Mouse (Mus musculus): ENCODE data around the gene Mpzl1. TPM values are rescaled to one million over a fixed set of nuclear protein-coding genes. Genes with fewer than 3 reads are reported as not detected.

The Mpzl1 gene
- polyA plus RNA-seq, 2 experiments from 2014 or later, result 1.4 TPM; not detected in 1

GRCm38 (mm10) chr1:165655022-165655421 lies 20.7 kb upstream of the Mpzl1 start:
- peak; percentile 30 for ATAC-seq

DNA sequence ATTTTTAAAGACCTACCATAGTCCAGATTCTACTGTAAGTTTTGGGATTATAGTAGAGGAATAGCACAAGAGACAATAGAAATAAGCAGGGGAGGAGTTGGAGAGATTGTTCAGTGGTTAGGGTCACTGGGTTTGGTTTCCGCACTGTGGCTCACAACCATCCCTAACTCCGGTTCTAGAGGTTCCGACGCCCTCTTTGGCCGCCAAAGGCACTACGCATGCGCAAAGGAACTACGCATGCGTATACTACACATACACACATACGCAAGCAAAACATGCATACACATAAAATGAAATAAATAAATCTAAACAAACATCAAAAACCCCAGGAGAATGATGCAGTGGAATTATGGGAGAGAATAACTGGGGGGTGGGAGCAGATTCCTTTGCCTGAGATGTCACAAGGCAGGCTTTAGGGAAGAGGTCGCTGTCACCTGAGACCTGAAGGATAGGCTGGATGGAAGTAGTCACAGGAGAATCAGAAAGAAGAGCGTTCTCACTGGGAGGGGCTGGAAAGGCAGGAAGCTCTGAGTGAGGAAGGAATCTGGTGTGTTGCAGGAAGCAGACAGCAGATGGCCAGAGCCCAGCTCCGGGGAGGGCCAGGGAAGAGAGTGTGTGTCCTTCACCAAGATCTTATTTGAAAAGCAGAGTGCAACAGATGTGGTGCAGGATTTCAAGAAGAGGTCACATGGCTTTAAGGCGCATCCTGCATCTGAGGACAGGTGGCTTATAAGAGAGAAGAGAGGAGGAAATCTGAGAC lies 19.0 kb upstream of the Mpzl1 start:
- ATAC-seq, result no peak

GRCm38 (mm10) chr1:165652507-165652906 lies 18.2 kb upstream of the Mpzl1 start:
- ATAC-seq, result no peak

DNA sequence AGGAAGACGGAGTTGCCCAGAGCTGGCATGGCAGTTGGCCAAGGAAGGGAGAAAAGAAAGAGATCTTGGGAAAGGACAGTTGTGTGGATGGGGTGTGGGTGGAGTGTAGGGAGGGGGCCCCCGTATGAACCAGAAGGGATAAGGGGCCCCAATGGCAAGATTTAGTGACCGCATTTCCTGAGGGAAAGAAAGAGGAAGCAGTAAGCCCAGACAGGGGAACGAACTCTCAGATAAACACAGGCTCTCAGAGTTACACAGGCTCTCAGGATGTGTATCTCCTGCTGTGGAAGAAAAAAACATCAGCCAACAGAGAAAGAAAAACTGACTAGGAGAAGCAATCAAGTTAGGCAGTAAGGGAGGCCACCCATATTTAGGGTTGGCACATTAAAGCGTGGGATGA lies 16.8 kb upstream of the Mpzl1 start:
- ATAC-seq, result no peak

- ATAC-seq, result no peak
These were observed 10.8 kb upstream of the Mpzl1 start for GRCm38 (mm10) chr1:165645102-165645501.

DNA sequence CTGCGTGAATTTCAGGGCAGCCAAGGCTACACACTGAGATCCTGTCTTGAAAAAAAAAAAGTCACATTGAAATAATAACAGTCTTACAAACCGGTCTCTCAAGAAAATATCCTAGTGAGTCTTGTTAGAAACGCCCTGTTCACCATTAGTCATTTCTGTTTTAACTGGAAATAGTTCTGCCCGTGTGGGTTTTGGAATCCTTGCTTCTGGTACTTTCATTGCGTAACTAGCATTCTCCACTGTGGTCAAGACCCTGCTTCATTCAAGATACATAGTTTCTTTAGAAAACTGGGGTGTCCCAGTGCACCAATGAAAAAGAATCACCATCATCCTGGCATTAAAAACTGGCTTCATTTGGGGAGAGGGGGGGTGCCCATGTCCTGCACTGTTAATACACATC lies 9.4 kb upstream of the Mpzl1 start:
- ATAC-seq, result no peak

- no peak for ATAC-seq
These were observed 8.5 kb upstream of the Mpzl1 start for GRCm38 (mm10) chr1:165642780-165643311.

DNA sequence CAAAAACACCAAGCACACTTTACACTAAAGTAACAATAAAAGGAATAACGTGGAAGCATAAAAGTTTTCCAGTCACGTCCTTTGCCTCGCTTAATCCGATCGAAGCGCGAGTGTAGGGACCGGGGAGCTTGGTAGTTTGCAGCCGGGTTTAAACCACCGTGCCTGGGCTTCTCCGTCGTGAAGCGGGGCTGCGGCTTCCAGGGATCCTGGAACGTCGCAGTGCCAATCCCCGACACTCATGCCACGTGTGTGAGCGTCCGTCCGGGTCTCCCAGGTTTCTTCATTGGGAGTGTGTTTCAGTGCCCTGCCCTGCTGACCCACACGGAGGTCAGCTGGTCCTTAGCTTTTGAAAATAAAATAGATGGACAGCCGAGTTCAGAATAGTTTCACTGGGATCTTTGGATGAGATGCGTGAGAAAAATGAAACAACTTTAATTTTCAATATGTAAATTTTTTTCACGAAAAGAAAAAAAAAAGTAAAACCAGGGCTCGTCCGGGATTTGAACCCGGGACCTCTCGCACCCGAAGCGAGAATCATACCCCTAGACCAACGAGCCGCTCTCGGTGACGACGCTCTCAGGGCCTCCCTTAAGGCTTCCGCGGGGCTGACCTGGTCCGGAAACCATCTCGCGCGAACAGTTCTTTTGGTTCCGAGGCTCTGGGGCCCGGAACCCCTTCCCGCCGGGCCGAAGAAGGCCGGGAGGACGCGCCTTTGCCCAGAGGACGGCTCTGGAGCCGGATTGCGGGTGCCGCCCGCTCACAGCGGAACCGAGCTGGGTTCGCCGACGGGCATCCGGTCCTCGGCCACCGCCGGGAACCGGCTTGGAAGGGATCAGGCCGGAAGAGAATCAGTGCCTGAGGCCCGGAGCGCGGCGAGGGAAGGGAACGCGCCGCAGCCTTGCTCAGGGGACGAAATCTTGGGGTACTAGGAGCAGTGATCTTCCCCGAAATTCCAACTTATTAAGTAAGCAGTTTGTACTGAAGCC lies 7.7 kb upstream of the Mpzl1 start:
- ATAC-seq, result peak; percentile 75

DNA sequence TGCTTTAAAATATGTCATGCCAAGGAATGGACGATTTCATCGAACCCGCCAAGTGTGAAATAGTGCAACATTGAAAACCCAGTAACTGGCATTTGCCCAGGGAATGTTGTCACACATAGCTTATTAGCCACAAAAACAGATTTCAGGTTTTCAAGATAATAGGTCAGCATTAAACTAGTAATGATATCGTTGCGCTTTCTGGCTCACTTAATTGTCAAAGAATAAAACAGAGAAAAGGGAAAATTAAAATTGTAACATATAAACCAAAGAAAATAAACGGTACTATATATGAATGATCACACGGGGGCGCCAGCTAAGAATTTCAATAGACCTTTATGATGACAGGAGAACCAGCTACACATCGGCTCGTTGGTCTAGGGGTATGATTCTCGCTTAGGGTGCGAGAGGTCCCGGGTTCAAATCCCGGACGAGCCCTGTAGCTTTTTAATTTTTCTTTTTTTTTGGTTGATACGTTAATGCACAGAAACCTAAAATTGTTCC lies 7.0 kb upstream of the Mpzl1 start:
- peak; percentile 64 for ATAC-seq

DNA sequence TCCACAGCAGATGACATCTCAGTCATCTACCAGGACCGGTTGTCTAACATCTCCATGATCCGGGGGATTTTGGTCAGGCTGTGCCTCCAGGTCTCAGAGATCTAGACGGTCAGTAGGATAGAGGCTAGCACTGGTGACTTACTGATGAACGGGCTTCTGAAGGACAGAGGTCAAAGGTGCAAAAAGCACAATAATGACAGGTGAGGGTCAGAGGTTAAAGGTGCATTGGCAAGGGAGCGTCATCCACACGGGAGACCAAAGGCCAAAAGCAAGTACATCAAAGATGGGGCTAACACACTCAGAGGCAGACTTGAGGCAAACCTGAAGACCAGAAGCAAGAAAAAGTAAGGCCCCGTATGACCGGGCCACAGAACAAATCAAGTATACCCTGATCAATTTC lies 2.0 kb upstream of the Mpzl1 start:
- ATAC-seq, result no peak

- no peak for ATAC-seq
These were observed 938 bp upstream of the Mpzl1 start for GRCm38 (mm10) chr1:165635055-165635897.

DNA sequence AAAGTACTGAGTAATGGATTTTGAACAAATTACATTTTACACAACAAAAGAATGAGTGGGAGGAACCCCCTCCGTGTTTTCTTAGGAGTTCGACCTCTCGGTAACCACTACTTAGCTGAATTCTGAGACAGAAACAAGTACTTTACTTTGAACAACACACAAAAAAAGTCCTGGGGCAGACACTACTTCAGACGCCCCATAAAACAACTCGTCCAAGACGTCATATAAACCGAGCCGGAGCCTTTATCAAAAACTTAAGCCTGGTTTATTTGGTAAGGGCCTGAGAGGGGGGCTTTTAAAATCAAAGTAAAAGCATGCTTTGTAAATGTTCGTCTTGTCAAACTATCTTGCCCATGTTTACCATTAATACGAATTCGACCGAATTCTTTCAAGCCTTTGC lies 993 bp downstream of the Mpzl1 start:
- no peak for ATAC-seq

- ATAC-seq, result no peak
These were observed 3.2 kb downstream of the Mpzl1 start for GRCm38 (mm10) chr1:165631136-165631535.

- ATAC-seq, result no peak
These were observed 4.4 kb downstream of the Mpzl1 start for GRCm38 (mm10) chr1:165629975-165630374.

DNA sequence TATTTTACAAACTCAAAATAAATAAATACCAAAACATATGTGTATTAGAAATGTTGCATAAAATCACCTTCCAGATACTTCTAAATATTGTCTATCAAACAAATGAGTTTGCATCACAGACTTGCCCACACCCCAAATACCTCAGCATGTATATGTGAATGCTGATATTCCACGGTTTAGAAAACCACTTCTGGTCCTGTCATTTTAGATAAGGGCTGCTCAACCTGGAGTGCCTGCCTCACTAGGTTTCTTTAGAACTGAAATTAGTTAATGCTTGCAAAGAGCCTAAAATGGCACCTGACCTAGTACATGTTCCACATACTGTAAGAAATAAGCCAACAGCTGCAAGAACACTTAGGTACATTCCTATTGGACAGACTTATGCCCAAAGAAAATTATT lies 5.7 kb downstream of the Mpzl1 start:
- no peak for ATAC-seq

GRCm38 (mm10) chr1:165625896-165626295 lies 8.4 kb downstream of the Mpzl1 start:
- ATAC-seq, result no peak

- no peak for ATAC-seq
These were observed 9.3 kb downstream of the Mpzl1 start for GRCm38 (mm10) chr1:165625058-165625457.

- no peak for ATAC-seq
These were observed 16.1 kb downstream of the Mpzl1 start for GRCm38 (mm10) chr1:165618201-165618624.

GRCm38 (mm10) chr1:165617166-165617891 lies 17.0 kb downstream of the Mpzl1 start:
- ATAC-seq, result no peak

DNA sequence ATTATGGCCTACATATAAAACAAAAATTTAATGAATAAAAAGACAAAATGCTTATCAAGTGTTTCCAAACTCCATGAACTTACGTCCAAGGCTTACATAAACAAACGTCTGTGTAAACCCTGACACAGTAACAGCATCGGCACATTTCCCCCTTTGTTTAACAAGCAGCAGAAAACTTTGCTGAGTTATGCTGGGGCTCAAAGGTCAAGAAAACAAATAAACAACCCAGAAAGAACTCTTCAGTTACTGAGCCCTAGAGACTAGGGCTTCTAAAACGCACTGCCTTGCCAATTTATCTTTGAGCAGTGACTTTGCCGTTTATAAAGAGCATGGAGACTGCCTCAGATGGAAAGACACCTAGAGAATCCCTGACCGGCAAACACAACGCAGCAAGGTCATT lies 17.7 kb downstream of the Mpzl1 start:
- ATAC-seq, result no peak

DNA sequence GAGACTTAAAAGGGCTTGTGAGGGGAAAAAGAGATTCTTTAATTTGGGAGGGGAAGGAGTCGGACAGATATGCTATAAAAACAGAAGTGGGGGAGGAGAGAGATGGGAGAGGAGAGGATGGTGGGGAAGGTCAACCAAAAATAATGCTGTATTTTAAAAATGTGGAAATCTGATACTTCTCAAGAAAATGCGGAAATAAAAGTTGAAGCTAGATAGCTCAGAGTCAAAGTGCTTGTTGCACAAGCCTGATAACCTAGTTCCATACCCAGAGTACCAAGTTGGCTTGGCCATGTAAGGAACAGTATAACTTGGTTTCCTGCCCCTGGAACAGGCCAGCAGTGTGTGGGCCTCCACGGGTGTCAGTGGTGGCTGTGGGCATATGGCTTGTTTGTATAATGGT lies 19.5 kb downstream of the Mpzl1 start:
- ATAC-seq, result no peak

- ATAC-seq, result no peak
These were observed 20.4 kb downstream of the Mpzl1 start for GRCm38 (mm10) chr1:165613926-165614325.
